Mouse (Mus musculus): ENCODE measurements at regions not wholly inside any gene's neighbourhood (a gene's known extent, or its start where the extent isn't known, plus 50 kb on each side); places are given as distances from the start of the nearest gene placed in this dataset.

GRCm38 (mm10) chr11:31721908-31722307 is 50.2 kb upstream of the Bod1 start:
- no peak for ATAC-seq (ENCODE audit: poor library complexity, severe bottlenecking)

- ATAC-seq (ENCODE audit: poor library complexity, severe bottlenecking), result no peak
Measured at GRCm38 (mm10) chr11:31724506-31724905, 52.8 kb upstream of the Bod1 start.

- ATAC-seq (ENCODE audit: poor library complexity, severe bottlenecking), result peak; percentile 60
Measured at GRCm38 (mm10) chr11:31725936-31726647, 54.4 kb upstream of the Bod1 start.

- no peak for ATAC-seq (ENCODE audit: poor library complexity, severe bottlenecking)
Measured at GRCm38 (mm10) chr11:31727289-31727688, 55.6 kb upstream of the Bod1 start.

GRCm38 (mm10) chr11:31729728-31730127 is 58.0 kb upstream of the Bod1 start:
- no peak for ATAC-seq (ENCODE audit: poor library complexity, severe bottlenecking)

GRCm38 (mm10) chr11:31730181-31730580 is 58.5 kb upstream of the Bod1 start:
- no peak for ATAC-seq (ENCODE audit: poor library complexity, severe bottlenecking)

GRCm38 (mm10) chr11:31730680-31731079 is 59.0 kb upstream of the Bod1 start:
- ATAC-seq (ENCODE audit: poor library complexity, severe bottlenecking), result no peak

GRCm38 (mm10) chr11:31731459-31731858 is 59.8 kb upstream of the Bod1 start:
- no peak for ATAC-seq (ENCODE audit: poor library complexity, severe bottlenecking)

- ATAC-seq (ENCODE audit: poor library complexity, severe bottlenecking), result peak; percentile 11; the same call in 1 of the 2 replicates
Measured at GRCm38 (mm10) chr11:31732342-31732741, 60.7 kb upstream of the Bod1 start.

GRCm38 (mm10) chr11:31732958-31733357 is 61.3 kb upstream of the Bod1 start:
- ATAC-seq (ENCODE audit: poor library complexity, severe bottlenecking), result peak; percentile 49

GRCm38 (mm10) chr11:31734091-31734490 is 62.4 kb upstream of the Bod1 start:
- no peak for ATAC-seq (ENCODE audit: poor library complexity, severe bottlenecking)

GRCm38 (mm10) chr11:31735257-31735656 is 63.6 kb upstream of the Bod1 start:
- ATAC-seq (ENCODE audit: poor library complexity, severe bottlenecking), result no peak

GRCm38 (mm10) chr11:31736086-31736485 is 64.4 kb upstream of the Bod1 start:
- peak; percentile 63 for ATAC-seq (ENCODE audit: poor library complexity, severe bottlenecking)

- ATAC-seq (ENCODE audit: poor library complexity, severe bottlenecking), result no peak
Measured at GRCm38 (mm10) chr11:31736556-31737089, 64.9 kb upstream of the Bod1 start.

GRCm38 (mm10) chr11:31738148-31739021 is 66.7 kb upstream of the Bod1 start:
- no peak for ATAC-seq (ENCODE audit: poor library complexity, severe bottlenecking)

- ATAC-seq (ENCODE audit: poor library complexity, severe bottlenecking), result no peak
Measured at GRCm38 (mm10) chr11:31740409-31740808, 68.7 kb upstream of the Bod1 start.

- ATAC-seq (ENCODE audit: poor library complexity, severe bottlenecking), result no peak
Measured at GRCm38 (mm10) chr11:31742160-31742559, 70.5 kb upstream of the Bod1 start.

- ATAC-seq (ENCODE audit: poor library complexity, severe bottlenecking), result no peak
Measured at GRCm38 (mm10) chr11:31744076-31744785, 72.5 kb upstream of the Bod1 start.

GRCm38 (mm10) chr11:31745028-31745865 is 73.6 kb upstream of the Bod1 start:
- ATAC-seq (ENCODE audit: poor library complexity, severe bottlenecking), result no peak

GRCm38 (mm10) chr11:31745866-31746248 is 74.2 kb upstream of the Bod1 start:
- no peak for ATAC-seq (ENCODE audit: poor library complexity, severe bottlenecking)

All from megakaryocyte, adult 5-6 weeks (primary cell).